26 mouse cellular contexts compared by ENCODE assay signal in genomic region chr12:117430886-117431285, GRCm38 (mm10).
DNase-seq lines count a peak whose midpoint lies in the region; ATAC-seq and TF ChIP-seq lines count a peak whose summit lies in the region.
"Had no signal": no experiment of that assay in that cellular context is flagged by ENCODE, and none has a peak within 500 bp of the region (broad histone marks: within the 10 kb centered on the region; RNA-seq: fewer than 3 reads in every experiment).

No protein-coding gene starts in this region.

- 88% methylated on average over 4 of the region's 4 CpGs for WGBS in forebrain, embryonic 11.5 days
- 87% methylated on average over 4 of the region's 4 CpGs for WGBS in forebrain, embryonic 10.5 days
- WGBS in stomach, embryonic 16.5 days: 73% methylated on average over 4 of the region's 4 CpGs

- no peak overlapping the region for H3K9ac ChIP-seq in forebrain, embryonic 11.5 days (ENCODE audit: low read length)
- no peak overlapping the region for H3K9ac ChIP-seq in stomach, embryonic 16.5 days (ENCODE audit: low read length)
- H3K9ac ChIP-seq: embryonic facial prominence, embryonic 15.5 days; forebrain, embryonic 12.5 days; heart, embryonic 15.5 days; limb, embryonic 15.5 days; liver, embryonic 14.5 days; midbrain, embryonic 15.5 days; neural tube, embryonic 13.5 days; stomach, embryonic 15.5 days had no signal

- no peak for ATAC-seq in forebrain, embryonic 11.5 days (replicated peaks; ENCODE audit: low FRiP score)
- peak; percentile 46; the same call in 1 of the 2 replicates for ATAC-seq in stomach, embryonic 16.5 days (ENCODE audit: insufficient read depth, low FRiP score)
- ATAC-seq: activated CD4-positive, CD25-positive, alpha-beta regulatory T cell, adult 4 months; midbrain, embryonic 15.5 days had no signal

- peak; percentile 4 for DNase-seq in forebrain, embryonic 11.5 days (ENCODE audit: low spot score)
- no peak for DNase-seq in forebrain, embryonic 10.5 days (ENCODE audit: extremely low spot score, low spot score)
- DNase-seq in fibroblast of lung, adult 2 months (ENCODE audit: low read depth): peak; percentile 46
- no peak for DNase-seq in left cerebral cortex, postnatal 4 days
- no peak for DNase-seq in ovary, postnatal 36 days (ENCODE audit: low spot score)
- DNase-seq: adrenal gland, adult 8-10 months; cerebellum, adult 18-20 months; cerebellum, postnatal 25 days; embryo, embryonic 11 days; gastrocnemius, postnatal 36 days; kidney, adult 18-20 months; kidney, postnatal 4 days; thymus, adult 2 months; thymus, postnatal 4 days had no signal

- H3K4me2 ChIP-seq in forebrain, embryonic 11.5 days (ENCODE audit: low read depth, low read length, severe bottlenecking): no peak overlapping the region
- no peak overlapping the region for H3K4me2 ChIP-seq in stomach, embryonic 16.5 days (ENCODE audit: low read depth, low read length)
- H3K4me2 ChIP-seq: embryonic facial prominence, embryonic 15.5 days; forebrain, embryonic 12.5 days; heart, embryonic 15.5 days; limb, embryonic 15.5 days; midbrain, embryonic 15.5 days; neural tube, embryonic 13.5 days; stomach, embryonic 15.5 days had no signal

- no peak overlapping the region for H3K27ac ChIP-seq in forebrain, embryonic 11.5 days (ENCODE audit: low read depth, low read length)
- H3K27ac ChIP-seq in forebrain, embryonic 10.5 days: no peak overlapping the region
- no peak overlapping the region for H3K27ac ChIP-seq in stomach, embryonic 16.5 days (ENCODE audit: low read length)
- H3K27ac ChIP-seq: embryonic facial prominence, embryonic 15.5 days; forebrain, embryonic 12.5 days; heart, embryonic 15.5 days; hindbrain, embryonic 10.5 days; limb, embryonic 15.5 days; liver, embryonic 14.5 days; midbrain, embryonic 15.5 days; neural tube, embryonic 13.5 days; stomach, embryonic 15.5 days had no signal

- intact Hi-C loops in left cerebral cortex, postnatal 4 days (cut with DNase I): loop anchor here (10.0 kb wide), 1 partner anchor 104 kb away; no protein-coding TSS in a partner anchor

- H3K79me3 ChIP-seq in C2C12 (ENCODE audit: low read depth): no peaks in the 10 kb centered on the region

- H3ac ChIP-seq in C2C12 (ENCODE audit: control insufficient read depth, insufficient read length, low read depth): no peak overlapping the region

- no peaks in the 10 kb centered on the region for H3K79me2 ChIP-seq in C2C12 (ENCODE audit: control insufficient read depth, insufficient read depth)

- no peaks in the 10 kb centered on the region for H3K9me3 ChIP-seq in forebrain, embryonic 11.5 days (ENCODE audit: control insufficient read depth, low read length)
- H3K9me3 ChIP-seq in forebrain, embryonic 10.5 days: no peaks in the 10 kb centered on the region
- H3K9me3 ChIP-seq in stomach, embryonic 16.5 days (replicated peaks; ENCODE audit: control insufficient read depth, low read length): no peaks in the 10 kb centered on the region
- H3K9me3 ChIP-seq: embryonic facial prominence, embryonic 15.5 days; forebrain, embryonic 12.5 days; heart, embryonic 15.5 days; hindbrain, embryonic 10.5 days; limb, embryonic 15.5 days; midbrain, embryonic 15.5 days; neural tube, embryonic 13.5 days; stomach, embryonic 15.5 days had no signal

- H3K4me3 ChIP-seq in forebrain, embryonic 11.5 days (ENCODE audit: low read depth, low read length): no peak overlapping the region
- H3K4me3 ChIP-seq in forebrain, embryonic 10.5 days: no peak overlapping the region
- H3K4me3 ChIP-seq in C2C12 (ENCODE audit: insufficient read depth, poor library complexity, severe bottlenecking): no peak overlapping the region
- H3K4me3 ChIP-seq in stomach, embryonic 16.5 days (replicated peaks; ENCODE audit: low read length): no peak overlapping the region
- H3K4me3 ChIP-seq: embryonic facial prominence, embryonic 15.5 days; forebrain, embryonic 12.5 days; heart, embryonic 15.5 days; hindbrain, embryonic 10.5 days; limb, embryonic 15.5 days; midbrain, embryonic 15.5 days; neural tube, embryonic 13.5 days; stomach, embryonic 15.5 days had no signal

- no peaks in the 10 kb centered on the region for H3K4me1 ChIP-seq in forebrain, embryonic 11.5 days (replicated peaks; ENCODE audit: control insufficient read depth, insufficient read depth, low read length)
- H3K4me1 ChIP-seq in forebrain, embryonic 10.5 days: 0 out of 2 replicates have a peak, but pooled peaks cover 3% of the 10 kb centered on the region
- no peaks in the 10 kb centered on the region for H3K4me1 ChIP-seq in stomach, embryonic 16.5 days (ENCODE audit: control insufficient read depth, insufficient read depth, low read length)
- H3K4me1 ChIP-seq: embryonic facial prominence, embryonic 15.5 days; forebrain, embryonic 12.5 days; heart, embryonic 15.5 days; hindbrain, embryonic 10.5 days; limb, embryonic 15.5 days; stomach, embryonic 15.5 days had no signal

- TF ChIP-seq CTCF in C2C12 (IDR thresholded peaks at IDR 0.05; ENCODE audit: control insufficient read depth, insufficient read depth, insufficient read length): no peak

- H3K27me3 ChIP-seq in forebrain, embryonic 11.5 days (ENCODE audit: control insufficient read depth, insufficient read depth, low read length): no peaks in the 10 kb centered on the region
- no peaks in the 10 kb centered on the region for H3K27me3 ChIP-seq in forebrain, embryonic 10.5 days (ENCODE audit: poor library complexity, severe bottlenecking)
- H3K27me3 ChIP-seq in C2C12 (ENCODE audit: control insufficient read depth, insufficient read depth, insufficient read length): no peaks in the 10 kb centered on the region
- H3K27me3 ChIP-seq in stomach, embryonic 16.5 days (ENCODE audit: control insufficient read depth, insufficient read depth, low read length): no peaks in the 10 kb centered on the region
- H3K27me3 ChIP-seq: embryonic facial prominence, embryonic 15.5 days; heart, embryonic 15.5 days; limb, embryonic 15.5 days; midbrain, embryonic 15.5 days; neural tube, embryonic 13.5 days; stomach, embryonic 15.5 days had no signal

- H3K36me3 ChIP-seq in forebrain, embryonic 11.5 days (ENCODE audit: control insufficient read depth, insufficient read depth, low read length): no peaks in the 10 kb centered on the region
- H3K36me3 ChIP-seq in forebrain, embryonic 10.5 days (replicated peaks): no peaks in the 10 kb centered on the region
- no peaks in the 10 kb centered on the region for H3K36me3 ChIP-seq in C2C12 (ENCODE audit: control insufficient read depth, insufficient read depth)
- no peaks in the 10 kb centered on the region for H3K36me3 ChIP-seq in stomach, embryonic 16.5 days (ENCODE audit: control insufficient read depth, insufficient read depth, low read length)
- H3K36me3 ChIP-seq: embryonic facial prominence, embryonic 15.5 days; forebrain, embryonic 12.5 days; heart, embryonic 15.5 days; hindbrain, embryonic 10.5 days; limb, embryonic 15.5 days; midbrain, embryonic 15.5 days; neural tube, embryonic 13.5 days; stomach, embryonic 15.5 days had no signal

TF ChIP-seq in C2C12, 6 proteins besides CTCF, POLR2A, EP300 and RAD21:
- no peak for TF ChIP-seq MAX (IDR thresholded peaks at IDR 0.05)
- TF ChIP-seq CEBPB (IDR thresholded peaks at IDR 0.05; ENCODE audit: low read depth): peak; percentile 70
- TF ChIP-seq MYOD1 (IDR thresholded peaks at IDR 0.05; ENCODE audit: control insufficient read depth, insufficient read length, low read depth): no peak
- TF ChIP-seq MYOG (IDR thresholded peaks at IDR 0.05; ENCODE audit: control insufficient read depth, extremely low read depth, insufficient read length): no peak
TF ChIP-seq in C2C12: peak in this region for 1.

Comparison
In these comparisons a context has a peak if more than half of its experiments do, and no peak if none do; other contexts are left out.
1. DNase-seq: peak in forebrain, embryonic 11.5 days (single experiment) and fibroblast of lung, adult 2 months (single experiment); none in forebrain, embryonic 10.5 days (single experiment), left cerebral cortex, postnatal 4 days (single experiment) and ovary, postnatal 36 days (single experiment).